ENCODE assay signal across 12 mouse cellular contexts in the genomic region with DNA sequence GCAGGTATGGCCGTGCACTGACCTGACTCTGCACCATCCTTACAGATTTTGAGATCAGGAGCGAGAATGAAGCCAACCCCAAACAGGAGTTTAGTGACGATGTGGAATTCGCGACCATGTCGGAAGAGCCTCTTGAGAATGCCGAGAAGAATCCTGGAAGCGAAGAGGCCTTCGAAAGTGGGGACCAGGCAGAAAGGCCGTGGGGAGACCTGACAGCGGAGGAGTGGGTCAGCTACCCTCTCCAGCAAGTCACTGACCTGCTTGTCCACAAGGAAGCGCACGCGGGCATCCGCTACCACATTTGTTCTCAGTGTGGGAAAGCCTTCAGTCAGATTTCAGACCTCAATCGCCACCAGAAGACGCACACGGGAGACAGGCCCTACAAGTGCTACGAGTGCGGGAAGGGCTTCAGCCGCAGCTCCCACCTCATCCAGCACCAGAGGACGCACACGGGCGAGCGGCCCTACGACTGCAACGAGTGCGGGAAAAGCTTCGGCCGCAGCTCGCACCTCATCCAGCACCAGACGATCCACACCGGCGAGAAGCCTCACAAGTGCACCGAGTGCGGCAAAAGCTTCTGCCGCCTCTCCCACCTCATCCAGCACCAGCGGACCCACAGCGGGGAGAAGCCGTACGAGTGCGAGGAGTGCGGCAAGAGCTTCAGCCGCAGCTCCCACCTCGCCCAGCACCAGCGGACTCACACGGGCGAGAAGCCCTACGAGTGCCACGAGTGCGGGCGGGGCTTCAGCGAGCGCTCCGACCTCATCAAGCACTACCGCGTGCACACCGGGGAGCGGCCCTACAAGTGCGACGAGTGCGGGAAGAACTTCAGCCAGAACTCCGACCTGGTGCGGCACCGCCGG. TPM values are rescaled to one million over a fixed set of nuclear protein-coding genes. Genes with fewer than 3 reads are reported as not detected.
DNase-seq lines count a peak whose midpoint lies in the region; ATAC-seq and TF ChIP-seq lines count a peak whose summit lies in the region.
"Had no signal": no experiment of that assay in that cellular context is flagged by ENCODE, and none has a peak within 500 bp of the region (broad histone marks: within the 10 kb centered on the region; RNA-seq: fewer than 3 reads in every experiment).

No protein-coding gene starts in this region.

- H3K9me3 ChIP-seq in ES-Bruce4 (replicated peaks; ENCODE audit: control insufficient read depth, insufficient read depth, low read length, poor library complexity, severe bottlenecking), result no peaks in the 10 kb centered on the region
- H3K9me3 ChIP-seq in hindbrain, embryonic 11.5 days (ENCODE audit: control insufficient read depth, low read length), result no peaks in the 10 kb centered on the region
- peaks cover 10% of the 10 kb centered on the region; the same call in 1 of the 2 replicates for H3K9me3 ChIP-seq in midbrain, embryonic 12.5 days
- peaks cover 6% of the 10 kb centered on the region; the same call in 1 of the 2 replicates for H3K9me3 ChIP-seq in liver, embryonic 11.5 days (ENCODE audit: control insufficient read depth, low read length)

- no peak for TF ChIP-seq POLR2A in ES-Bruce4 (IDR thresholded peaks at IDR 0.05; ENCODE audit: insufficient read depth, low read length)
- no peak for TF ChIP-seq POLR2A in brain, embryonic 14.5 days (IDR thresholded peaks at IDR 0.05; ENCODE audit: borderline replicate concordance, extremely low read depth, insufficient read depth, insufficient read length, poor library complexity, severe bottlenecking)

- TF ChIP-seq EP300 in ES-Bruce4 (IDR thresholded peaks at IDR 0.05; ENCODE audit: insufficient read depth, low read depth, low read length), result no peak

- H3K4me1 ChIP-seq in ES-Bruce4 (ENCODE audit: control insufficient read depth, insufficient read depth, low read length), result no peaks in the 10 kb centered on the region
- peaks cover 13% of the 10 kb centered on the region; the same call in 1 of the 2 replicates for H3K4me1 ChIP-seq in hindbrain, embryonic 11.5 days (replicated peaks; ENCODE audit: control insufficient read depth, insufficient read depth, low read length)
- H3K4me1 ChIP-seq in midbrain, embryonic 12.5 days, result peaks cover 32% of the 10 kb centered on the region
- H3K4me1 ChIP-seq in liver, embryonic 11.5 days (replicated peaks; ENCODE audit: control insufficient read depth, insufficient read depth, low read length), result peaks cover 6% of the 10 kb centered on the region

- peak overlapping the region; percentile 39 for H3K4me3 ChIP-seq in ES-Bruce4 (ENCODE audit: low read depth, low read length)
- peak overlapping the region; percentile 15; the same call in 1 of the 2 replicates for H3K4me3 ChIP-seq in hindbrain, embryonic 11.5 days (ENCODE audit: low read depth, low read length)
- peak overlapping the region; percentile 20 for H3K4me3 ChIP-seq in midbrain, embryonic 12.5 days
- H3K4me3 ChIP-seq in liver, embryonic 11.5 days (ENCODE audit: low read depth, low read length), result no peak overlapping the region
- H3K4me3 ChIP-seq: embryonic facial prominence, embryonic 12.5 days had no signal

- peak; percentile 45 for DNase-seq in brain, embryonic 14.5 days (ENCODE audit: low read depth)
- peak; percentile 54 for DNase-seq in hindbrain, embryonic 11.5 days (ENCODE audit: low spot score)
- DNase-seq in kidney, postnatal 14 days, result no peak
- DNase-seq in frontal cortex, postnatal 10 days (ENCODE audit: low spot score in 2 of 2), result no peak
- DNase-seq in cerebellum, postnatal 10 days, result no peak
- no peak for DNase-seq in liver, embryonic 11.5 days (ENCODE audit: low spot score)
- DNase-seq: kidney, adult 18-20 months; layer of hippocampus, adult 9-11 months had no signal

- H3K27me3 ChIP-seq in ES-Bruce4 (ENCODE audit: control insufficient read depth, insufficient read depth, low read length, poor library complexity, severe bottlenecking), result no peaks in the 10 kb centered on the region
- H3K27me3 ChIP-seq in hindbrain, embryonic 11.5 days (ENCODE audit: control insufficient read depth, insufficient read depth, low read length), result peaks cover 18% of the 10 kb centered on the region
- H3K27me3 ChIP-seq in midbrain, embryonic 12.5 days, result peaks cover 26% of the 10 kb centered on the region
- H3K27me3 ChIP-seq in liver, embryonic 11.5 days (replicated peaks; ENCODE audit: control insufficient read depth, insufficient read depth, low read length), result peaks cover 5% of the 10 kb centered on the region

- H3K4me2 ChIP-seq in hindbrain, embryonic 11.5 days (replicated peaks; ENCODE audit: low read depth, low read length), result peak overlapping the region; percentile 16
- peak overlapping the region; percentile 37 for H3K4me2 ChIP-seq in midbrain, embryonic 12.5 days (replicated peaks)
- no peak overlapping the region for H3K4me2 ChIP-seq in liver, embryonic 11.5 days
- H3K4me2 ChIP-seq: embryonic facial prominence, embryonic 12.5 days had no signal

- H3K9ac ChIP-seq in ES-Bruce4 (ENCODE audit: low read depth, poor library complexity, severe bottlenecking), result peak overlapping the region; percentile 7; the same call in 1 of the 2 replicates
- H3K9ac ChIP-seq in hindbrain, embryonic 11.5 days (ENCODE audit: low read depth, low read length), result no peak overlapping the region; the same call in 1 of the 2 replicates
- H3K9ac ChIP-seq in midbrain, embryonic 12.5 days (replicated peaks), result peak overlapping the region; percentile 44; the same call in 1 of the 2 replicates
- H3K9ac ChIP-seq in liver, embryonic 11.5 days (ENCODE audit: low read depth, low read length), result no peak overlapping the region
- H3K9ac ChIP-seq: embryonic facial prominence, embryonic 12.5 days had no signal

- ATAC-seq in hindbrain, embryonic 11.5 days (ENCODE audit: low FRiP score), result no peak
- no peak for ATAC-seq in midbrain, embryonic 12.5 days (ENCODE audit: low FRiP score, low read depth)
- no peak for ATAC-seq in liver, embryonic 11.5 days (replicated peaks; ENCODE audit: low FRiP score)
- ATAC-seq: activated CD4-positive, CD25-positive, alpha-beta regulatory T cell, adult 4 months had no signal

- H3K36me3 ChIP-seq in ES-Bruce4 (ENCODE audit: control insufficient read depth, insufficient read depth, low read length, poor library complexity, severe bottlenecking), result no peaks in the 10 kb centered on the region
- peaks cover 13% of the 10 kb centered on the region; the same call in 1 of the 2 replicates for H3K36me3 ChIP-seq in hindbrain, embryonic 11.5 days (ENCODE audit: control insufficient read depth, insufficient read depth, low read length)
- H3K36me3 ChIP-seq in midbrain, embryonic 12.5 days, result peaks cover 67% of the 10 kb centered on the region
- H3K36me3 ChIP-seq in liver, embryonic 11.5 days (ENCODE audit: control insufficient read depth, insufficient read depth, low read length), result peaks cover 47% of the 10 kb centered on the region

- TF ChIP-seq CTCF in ES-Bruce4 (IDR thresholded peaks at IDR 0.05; ENCODE audit: low read depth, low read length), result no peak
- no peak for TF ChIP-seq CTCF in brain, embryonic 14.5 days (IDR thresholded peaks at IDR 0.05; ENCODE audit: borderline replicate concordance, extremely low read depth, insufficient read depth, insufficient read length)

- H3K27ac ChIP-seq in ES-Bruce4 (ENCODE audit: insufficient read depth, low read length), result no peak overlapping the region
- H3K27ac ChIP-seq in hindbrain, embryonic 11.5 days (ENCODE audit: low read depth, low read length), result no peak overlapping the region
- no peak overlapping the region for H3K27ac ChIP-seq in midbrain, embryonic 12.5 days (replicated peaks)
- H3K27ac ChIP-seq in liver, embryonic 11.5 days (ENCODE audit: low read depth, low read length), result no peak overlapping the region
- H3K27ac ChIP-seq: embryonic facial prominence, embryonic 12.5 days had no signal

- WGBS in hindbrain, embryonic 11.5 days, result 21% methylated on average over 66 of the region's 66 CpGs
- 24% methylated on average over 66 of the region's 66 CpGs for WGBS in midbrain, embryonic 12.5 days
- WGBS in liver, embryonic 11.5 days, result 70% methylated on average over 66 of the region's 66 CpGs

RNA-seq across cellular contexts. Expression of gene Zfp46, which starts 5.7 kb away (rescaled TPM):
- 5.5 and 6.0 TPM in 2 replicates for polyA plus RNA-seq in ES-Bruce4 (2011; ENCODE audit: insufficient read depth, insufficient read length, low read depth, missing spikeins)
- polyA plus RNA-seq in brain, embryonic 14.5 days (2012; rRNA removed), result 58.3 and 69.5 TPM in 2 replicates
- 26.2 and 33.1 TPM in 2 replicates for polyA plus RNA-seq in hindbrain, embryonic 11.5 days (2014; fragmentation: Nextera tagmentation; extraction: Ambion mirVana)
- 38.4 and 40.5 TPM in 2 replicates for polyA plus RNA-seq in midbrain, embryonic 12.5 days (2016; fragmentation: Nextera tagmentation; extraction: Ambion mirVana)
- 10.5 and 11.9 TPM in 2 replicates for polyA plus RNA-seq in liver, embryonic 11.5 days (2014; fragmentation: Nextera tagmentation; extraction: Ambion mirVana)

RNA-seq across cellular contexts. Expression of gene Hnrnpr, which starts 20.6 kb away (rescaled TPM):
- 128 and 131 TPM in 2 replicates for polyA plus RNA-seq in ES-Bruce4 (2011; ENCODE audit: insufficient read depth, insufficient read length, low read depth, missing spikeins)
- polyA plus RNA-seq in brain, embryonic 14.5 days (2012; rRNA removed), result 138 and 148 TPM in 2 replicates
- polyA plus RNA-seq in hindbrain, embryonic 11.5 days (2014; fragmentation: Nextera tagmentation; extraction: Ambion mirVana), result 194 and 200 TPM in 2 replicates
- 237 and 247 TPM in 2 replicates for polyA plus RNA-seq in midbrain, embryonic 12.5 days (2016; fragmentation: Nextera tagmentation; extraction: Ambion mirVana)
- polyA plus RNA-seq in liver, embryonic 11.5 days (2014; fragmentation: Nextera tagmentation; extraction: Ambion mirVana), result 99.3 and 101 TPM in 2 replicates

RNA-seq across cellular contexts. Expression of gene Tcea3, which starts 42.6 kb away (rescaled TPM):
- 57.1 and 57.8 TPM in 2 replicates for polyA plus RNA-seq in ES-Bruce4 (2011; ENCODE audit: insufficient read depth, insufficient read length, low read depth, missing spikeins)
- polyA plus RNA-seq in brain, embryonic 14.5 days (2012; rRNA removed), result 0.38 and 0.98 TPM in 2 replicates
- 3.1 and 5.2 TPM in 2 replicates for polyA plus RNA-seq in hindbrain, embryonic 11.5 days (2014; fragmentation: Nextera tagmentation; extraction: Ambion mirVana)
- polyA plus RNA-seq in midbrain, embryonic 12.5 days (2016; fragmentation: Nextera tagmentation; extraction: Ambion mirVana), result 2.3 and 3.5 TPM in 2 replicates
- 16.4 and 17.3 TPM in 2 replicates for polyA plus RNA-seq in liver, embryonic 11.5 days (2014; fragmentation: Nextera tagmentation; extraction: Ambion mirVana)

Comparison
In these comparisons a context has a peak if more than half of its experiments do, and no peak if none do; other contexts are left out.
1. H3K9ac ChIP-seq: peak in ES-Bruce4 (single experiment) and midbrain, embryonic 12.5 days (single experiment); none in hindbrain, embryonic 11.5 days (single experiment) and liver, embryonic 11.5 days (single experiment).
2. DNase-seq: peak in brain, embryonic 14.5 days (single experiment) and hindbrain, embryonic 11.5 days (single experiment); none in kidney, postnatal 14 days (single experiment), frontal cortex, postnatal 10 days (0 of 2), cerebellum, postnatal 10 days (0 of 2) and liver, embryonic 11.5 days (single experiment).